Mouse (Mus musculus) lung, postnatal 36 days (tissue): Measurements from ENCODE around the gene Stat5a.

Experiments
- DNase-seq: peaks from one replicate; pipeline ENCODE4 v3.0.0; 2022; ENCODE audit warnings: mixed read lengths

The Stat5a gene

DNA sequence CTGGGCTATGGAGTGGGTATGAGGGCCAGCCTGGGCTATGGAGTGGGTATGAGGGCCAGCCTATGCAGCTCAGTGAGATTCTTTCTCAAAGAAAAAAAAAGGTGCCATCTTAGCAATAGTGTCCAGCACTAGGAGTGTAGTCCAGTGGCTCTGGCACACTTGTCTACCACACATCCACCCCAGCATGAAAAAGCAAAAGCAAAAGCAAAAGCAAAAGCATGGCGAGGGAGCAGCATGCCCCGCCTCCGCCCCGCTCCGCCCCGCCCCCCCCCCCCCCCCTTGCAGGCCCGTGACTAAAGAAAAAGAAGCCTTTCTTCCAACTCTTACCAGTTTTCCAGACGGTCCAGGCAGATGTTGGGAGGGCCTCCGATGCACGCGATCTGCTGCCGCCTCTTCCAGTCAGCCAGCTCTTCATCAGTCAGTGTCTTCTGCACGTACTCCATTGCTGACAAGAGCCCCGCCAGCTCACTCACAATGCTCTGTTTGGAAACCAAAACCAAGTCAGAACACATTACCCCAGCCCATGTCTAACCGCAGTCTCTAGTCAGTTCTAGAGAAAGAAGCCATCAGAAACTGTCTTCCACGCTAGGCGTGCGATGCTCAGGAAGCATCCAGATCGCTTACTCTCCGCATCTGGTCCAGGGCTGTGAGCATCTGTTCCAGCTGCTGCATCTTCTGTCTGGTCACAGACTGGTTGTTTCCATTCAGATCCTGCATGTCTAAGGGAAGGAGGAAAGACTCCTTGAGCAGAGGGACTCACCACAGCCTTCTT is 45.6 kb downstream of the Stat5a start:
- DNase-seq, result no peak

DNA sequence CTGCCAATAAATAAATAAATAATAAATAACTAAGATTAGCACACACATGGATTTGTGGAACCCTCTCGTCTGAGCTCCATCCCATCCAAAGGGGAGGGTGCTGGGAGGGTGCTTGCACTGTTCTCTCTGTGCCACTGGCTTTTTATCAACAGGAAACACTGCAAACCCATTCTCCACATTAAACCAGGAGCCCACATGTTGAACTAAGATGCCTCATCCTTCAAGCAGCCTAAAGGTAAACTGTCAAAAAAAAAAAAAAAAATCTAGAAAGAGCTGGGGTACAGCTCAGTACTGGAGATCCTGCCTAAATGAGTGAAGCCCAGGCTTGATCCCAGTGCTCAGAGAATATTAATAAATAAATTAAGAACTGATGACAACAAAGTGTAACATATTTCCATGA is 46.8 kb downstream of the Stat5a start:
- DNase-seq, result no peak

DNA sequence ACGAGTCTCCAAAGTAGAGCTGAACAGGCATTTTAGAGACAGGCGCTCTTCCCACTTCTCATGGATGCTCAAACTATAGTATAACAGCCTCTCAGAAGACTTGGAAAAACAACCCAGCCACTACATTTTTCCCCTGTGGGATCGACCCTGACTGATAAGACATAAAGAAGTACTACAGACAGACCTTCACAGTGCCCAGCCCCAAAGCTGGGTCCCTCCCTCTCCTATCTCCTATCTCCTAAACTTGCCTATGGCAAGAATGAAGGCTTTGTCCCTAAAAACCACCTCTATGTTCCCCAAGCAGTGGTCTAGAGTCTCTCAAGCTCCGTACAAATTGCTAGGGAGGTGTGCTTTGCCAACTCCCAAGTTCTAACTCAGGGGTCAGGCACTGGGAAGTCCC is 47.7 kb downstream of the Stat5a start:
- DNase-seq, result no peak

DNA sequence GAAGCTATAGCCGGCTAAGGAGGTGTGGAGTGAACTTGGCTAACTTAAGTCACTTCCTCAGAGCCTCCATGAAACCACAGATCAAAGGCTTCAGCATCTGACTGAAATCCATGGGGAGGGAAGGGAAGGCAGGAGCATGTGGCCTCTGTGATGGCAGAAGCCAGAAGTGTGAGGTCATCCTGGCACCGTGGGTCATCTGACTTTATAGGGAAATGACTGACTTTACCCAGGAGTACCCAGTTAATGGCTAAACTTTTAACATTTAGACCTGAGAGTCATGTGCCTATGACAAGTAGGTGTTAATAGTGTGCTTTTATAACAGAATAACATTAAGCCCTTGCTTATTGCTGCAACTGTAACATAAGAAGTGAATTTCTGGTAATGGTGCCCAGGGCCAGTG is 49.0 kb downstream of the Stat5a start:
- no peak for DNase-seq

DNA sequence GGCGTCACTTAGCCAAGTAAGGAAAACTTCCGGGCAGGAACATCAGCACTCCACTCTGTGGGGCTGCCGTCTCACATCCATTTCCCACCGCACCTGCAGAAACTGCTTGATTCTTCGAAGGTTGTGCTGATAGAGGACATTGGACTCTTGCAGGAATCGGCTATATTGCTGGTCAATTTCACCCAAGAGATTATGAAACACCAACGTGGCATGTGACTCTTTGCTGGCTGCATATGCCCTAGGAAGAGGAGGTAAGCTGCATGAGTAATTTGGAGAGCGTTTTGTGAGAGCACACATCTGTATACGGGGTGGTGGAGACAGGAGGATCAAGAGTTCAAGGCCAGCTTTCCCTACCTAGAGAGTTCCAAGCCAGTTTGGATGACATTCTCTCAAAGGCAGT is 49.4 kb downstream of the Stat5a start:
- no peak for DNase-seq

DNA sequence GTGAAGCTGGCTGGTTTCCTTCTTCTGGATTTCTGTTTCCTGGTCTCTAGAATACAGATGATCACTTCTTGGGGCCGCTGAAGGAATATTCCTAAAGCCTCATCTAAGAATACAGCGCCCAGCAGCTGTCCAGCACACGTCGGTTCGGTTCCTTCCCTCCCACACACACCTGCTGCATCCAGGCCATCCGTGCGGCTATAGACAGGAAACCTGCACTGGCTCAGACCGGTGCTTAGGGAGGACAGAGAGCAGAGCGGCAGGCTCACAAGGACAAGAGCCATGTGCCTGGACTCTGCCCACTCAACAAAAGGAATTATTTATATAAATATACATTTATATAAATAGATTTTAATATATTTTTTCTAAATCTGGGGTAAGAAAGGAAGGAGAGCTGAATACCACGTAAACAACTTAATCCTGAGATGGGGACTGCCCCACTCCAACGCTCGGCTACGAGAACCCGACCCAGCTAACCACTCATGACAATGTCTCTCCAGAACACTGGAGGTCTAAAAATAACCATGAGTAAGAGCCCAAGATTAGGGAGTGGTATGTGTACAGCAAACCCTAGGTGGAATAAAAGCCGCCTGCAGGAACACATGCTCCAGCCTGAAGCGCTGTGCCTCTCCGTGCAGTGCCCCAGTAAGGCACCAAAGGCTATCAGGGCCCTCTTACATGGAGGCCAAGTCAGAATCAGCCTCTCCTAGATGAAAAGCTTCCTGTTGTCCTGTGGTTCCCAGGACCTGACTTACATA is 53.4 kb downstream of the Stat5a start:
- DNase-seq, result peak; percentile 67

DNA sequence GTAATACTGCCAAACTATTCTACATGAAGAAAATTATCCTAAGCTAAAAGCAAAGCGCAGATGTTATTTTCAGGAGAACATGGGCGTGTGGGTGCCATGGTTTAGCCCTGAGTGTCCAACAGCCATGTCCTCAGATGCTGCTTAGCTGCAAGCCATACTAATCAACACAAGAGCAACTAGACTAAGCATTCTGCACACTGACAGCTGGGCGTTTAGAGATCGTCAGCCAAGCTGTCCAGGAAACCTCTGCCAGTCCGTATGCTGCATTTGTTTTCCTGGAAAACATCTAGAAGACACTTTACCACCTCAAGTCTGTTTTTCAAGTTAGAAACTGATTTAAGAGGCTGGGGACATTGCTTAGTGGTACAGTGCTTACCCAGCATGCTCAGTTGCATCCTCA is 55.3 kb downstream of the Stat5a start:
- no peak for DNase-seq

DNA sequence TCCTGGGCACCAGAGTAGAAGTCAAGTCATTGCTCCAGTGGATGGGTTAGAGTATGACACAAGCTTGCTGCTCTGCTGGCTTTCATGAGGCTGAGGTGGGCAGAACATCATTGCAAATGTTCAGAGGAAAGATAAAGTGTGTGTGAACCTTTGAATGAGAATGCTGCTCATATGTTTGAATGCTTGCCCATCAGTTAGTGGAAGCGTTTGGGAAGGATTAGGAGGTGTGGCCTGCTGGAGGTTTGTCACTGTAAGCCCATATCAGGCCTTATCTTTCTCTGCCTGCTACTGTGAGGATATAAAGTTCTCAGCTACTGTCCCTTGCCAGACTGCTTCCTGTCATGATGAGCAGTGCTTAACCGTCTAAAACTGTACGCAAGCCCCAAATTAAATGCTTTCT is 55.9 kb downstream of the Stat5a start:
- no peak for DNase-seq

DNA sequence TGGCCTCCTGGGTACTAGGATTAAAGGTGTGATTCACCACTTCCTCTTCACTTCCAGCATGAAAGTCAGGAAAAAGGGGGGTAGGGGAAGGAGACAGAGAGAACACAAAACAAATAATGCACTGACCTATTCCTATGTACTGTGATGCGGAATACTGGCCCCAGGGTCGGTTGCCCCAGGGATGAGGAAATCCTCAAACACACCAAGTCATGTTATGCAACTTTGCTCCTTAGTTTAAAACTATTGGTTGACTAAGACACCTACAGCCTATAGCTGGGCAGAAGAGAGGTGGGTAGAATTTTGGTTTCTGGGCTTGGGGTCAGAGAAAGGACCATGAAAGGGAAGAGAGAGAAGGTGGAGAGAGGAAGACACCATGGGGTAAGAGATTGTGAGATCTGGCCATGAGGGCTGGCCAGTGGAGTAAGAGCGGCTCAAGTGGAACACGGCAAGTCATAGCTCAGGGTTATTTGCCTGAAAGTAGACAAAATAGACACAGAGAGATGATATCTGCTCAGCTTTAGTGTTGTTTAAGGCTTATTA is 57.4 kb downstream of the Stat5a start:
- DNase-seq, result no peak

DNA sequence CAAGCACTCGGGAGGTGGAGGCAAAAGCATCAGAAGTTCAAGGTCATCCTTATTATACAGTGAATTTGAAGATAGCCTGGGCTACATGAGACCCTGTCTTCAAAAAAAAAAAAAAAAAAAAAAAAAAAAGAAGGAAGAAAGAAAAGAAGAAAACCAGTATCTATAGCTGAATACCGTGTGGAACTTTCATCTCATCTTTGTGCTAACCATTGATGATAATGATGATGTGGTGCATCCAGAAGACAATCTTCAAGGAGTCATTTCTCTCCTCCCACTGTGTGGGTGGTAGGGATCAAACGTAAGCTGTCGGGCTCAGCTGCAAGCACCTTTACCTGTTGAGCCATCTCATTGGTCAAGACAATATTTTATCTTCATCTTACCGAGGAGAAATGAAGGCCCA is 58.9 kb downstream of the Stat5a start:
- no peak for DNase-seq

DNA sequence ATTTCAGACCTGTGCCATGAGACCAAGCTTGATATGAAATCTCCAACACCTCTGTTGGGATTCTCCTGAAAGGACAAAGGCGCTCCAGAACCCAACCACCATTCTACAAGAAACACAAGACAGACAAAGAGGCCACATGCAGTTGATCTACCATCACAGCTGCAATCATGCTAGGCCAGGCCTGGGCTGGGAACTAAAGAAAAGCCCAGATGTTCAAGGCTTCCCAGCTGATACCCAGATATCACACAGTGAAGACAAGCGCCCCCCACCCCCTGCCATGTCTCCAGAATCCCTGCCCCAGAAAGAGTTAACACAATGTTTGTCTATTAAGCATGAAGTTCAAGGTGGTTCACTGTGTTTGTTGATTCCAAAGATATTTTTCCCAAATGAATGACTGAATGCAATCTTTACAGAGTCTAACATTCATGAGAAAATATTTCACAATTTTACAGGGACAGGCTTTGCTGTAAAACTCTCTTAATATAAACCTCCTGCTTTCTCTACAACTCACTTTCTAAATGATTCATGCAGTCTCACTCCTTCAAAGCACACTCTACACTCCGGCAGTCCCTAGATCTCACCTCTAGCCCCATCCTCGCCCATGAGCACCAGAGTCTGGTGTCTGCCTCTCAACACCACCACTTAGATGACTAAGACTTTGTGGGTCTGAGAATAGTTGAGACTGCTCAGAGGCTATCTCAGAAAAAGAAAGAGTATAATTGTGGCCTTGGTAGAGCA is 61.9 kb downstream of the Stat5a start:
- DNase-seq, result no peak

DNA sequence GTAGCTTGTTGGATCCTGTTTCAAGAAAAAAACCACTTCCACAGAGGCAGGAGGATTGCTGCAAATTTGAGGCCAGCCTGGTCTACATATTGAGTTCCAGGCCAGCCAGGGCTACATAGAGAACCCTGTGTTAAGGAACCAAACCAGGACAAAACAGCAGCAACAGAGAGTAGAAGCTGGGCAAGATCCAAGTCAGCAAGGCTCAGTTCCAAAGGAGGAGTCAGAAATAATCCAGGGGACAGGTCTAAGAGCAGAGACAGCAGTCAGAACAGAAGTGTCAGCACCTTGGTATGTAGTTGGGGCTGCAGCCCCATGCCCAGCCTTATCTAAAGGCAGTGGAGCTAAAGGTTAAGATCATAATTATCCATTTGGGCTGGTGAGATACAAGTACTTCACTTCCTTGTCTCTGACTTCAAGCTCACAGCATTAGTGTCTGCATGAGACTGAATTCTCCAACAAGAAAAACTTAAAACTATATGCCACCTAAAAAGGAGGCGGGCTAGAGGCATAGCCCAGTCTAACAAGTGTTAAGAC is 65.3 kb downstream of the Stat5a start:
- DNase-seq, result no peak

DNA sequence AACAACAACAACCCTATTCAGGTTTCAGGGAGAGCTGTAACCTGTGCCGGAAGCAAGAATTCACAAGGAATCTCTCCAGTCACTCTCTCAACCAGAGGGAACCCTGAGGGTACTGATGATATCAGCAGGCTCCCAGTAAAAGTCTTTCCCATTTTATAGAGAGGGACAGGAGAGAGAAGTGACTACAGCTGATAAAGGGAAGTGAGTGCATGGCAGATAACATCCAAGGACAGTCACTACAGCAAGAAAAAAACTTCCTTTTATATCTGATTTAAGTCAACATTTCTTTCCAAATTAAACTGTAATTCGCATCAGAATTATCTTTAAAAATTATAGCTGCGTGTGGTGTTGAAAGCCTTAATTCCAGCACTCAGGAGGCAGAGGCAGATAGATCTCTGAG is 68.2 kb downstream of the Stat5a start:
- no peak for DNase-seq

DNA sequence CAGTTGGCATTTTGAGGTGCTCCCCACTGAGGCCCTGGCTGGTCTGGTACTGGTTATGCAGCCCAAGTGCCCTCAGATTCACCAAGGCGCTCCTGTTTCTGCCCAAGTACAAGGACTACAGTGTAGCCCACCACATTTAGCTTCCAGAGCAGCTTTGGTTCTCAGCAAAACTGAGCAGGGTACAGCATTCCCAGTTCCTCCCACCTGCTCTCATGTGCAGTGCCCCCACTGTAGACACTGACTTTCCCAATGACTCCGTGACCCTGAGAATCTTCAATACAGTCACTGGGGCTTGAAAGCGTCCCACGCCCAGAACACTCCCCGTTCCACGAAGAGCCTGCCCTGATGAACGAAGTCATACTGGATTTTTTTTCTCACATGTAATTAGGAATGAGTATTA is 71.5 kb downstream of the Stat5a start:
- DNase-seq, result no peak

DNA sequence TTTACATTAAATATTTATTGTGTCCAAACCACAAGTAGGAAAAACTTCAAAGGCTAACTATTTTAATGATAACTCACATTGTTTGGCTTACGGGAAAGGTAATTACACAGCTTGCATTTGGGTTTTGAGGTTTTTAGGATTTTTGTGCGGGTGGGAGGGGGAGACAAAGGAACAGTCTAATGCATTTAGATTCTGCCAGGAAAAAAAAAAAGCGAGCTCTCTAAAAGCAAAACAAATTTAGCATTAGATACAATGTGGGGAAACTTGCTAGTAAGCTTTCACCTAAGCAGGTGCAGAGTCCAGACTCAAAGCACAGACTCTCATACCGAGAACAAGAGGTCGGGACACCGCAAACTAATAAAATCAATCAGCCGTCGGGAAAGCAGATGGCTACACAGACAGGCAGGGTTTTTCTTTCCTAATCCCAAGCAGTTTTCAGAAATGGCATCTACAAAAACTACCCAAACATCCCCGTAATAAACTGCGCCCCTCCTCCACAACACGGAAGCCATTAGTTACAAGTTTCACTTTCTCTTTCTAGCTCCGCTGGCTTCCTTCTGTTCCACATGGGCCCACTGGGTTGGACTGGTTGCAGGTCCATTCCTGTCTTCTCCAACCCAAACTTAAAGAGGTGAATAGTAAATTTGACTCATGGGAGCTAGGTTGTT is 72.2 kb downstream of the Stat5a start:
- DNase-seq, result peak; percentile 76
